Mouse (Mus musculus): ENCODE results near the gene Exoc3l.

The Exoc3l gene

DNA sequence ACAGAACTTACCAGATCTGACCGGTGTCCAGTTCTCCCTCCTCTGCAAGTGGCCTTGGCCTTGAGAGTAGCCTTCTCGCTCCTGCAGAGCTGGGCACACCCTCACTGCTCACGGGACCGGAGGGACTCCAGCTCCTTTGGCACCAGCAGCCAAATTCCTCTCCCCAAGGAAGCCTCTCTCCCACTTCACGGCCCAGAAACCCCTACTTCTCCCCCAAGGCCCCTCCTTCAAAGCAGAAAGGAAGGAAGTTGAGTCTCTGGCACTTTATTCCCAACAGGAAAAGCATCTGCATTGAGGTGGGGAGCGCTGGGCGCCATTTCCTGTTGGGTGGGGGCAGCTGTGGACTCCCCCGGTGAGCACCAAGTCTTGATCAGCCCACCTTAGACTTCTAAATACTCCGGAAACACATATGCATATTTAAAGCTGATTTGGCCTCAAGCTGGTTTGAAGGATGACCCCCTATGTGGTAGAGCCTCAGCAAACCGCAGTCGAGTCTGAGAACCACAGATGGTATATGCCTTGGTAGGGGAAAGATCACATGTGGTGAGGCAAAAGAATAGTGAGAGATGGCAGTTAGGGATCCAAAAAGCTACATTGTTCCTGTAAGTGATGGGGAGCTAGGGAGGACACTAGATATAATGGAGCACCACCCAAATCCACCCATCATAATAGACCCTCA lies at the start of gene Exoc3l:
Gene Exoc3l, minus strand, starts transcription at position 207 of the 679 bp plus-strand sequence.
- no peaks in the 10 kb centered on the region for H3K27me3 ChIP-seq (ENCODE audit: control insufficient read depth, insufficient read depth, low read length, poor library complexity, severe bottlenecking)
- no peak for DNase-seq (ENCODE audit: low read depth, low spot score)
- H3K36me3 ChIP-seq (ENCODE audit: control insufficient read depth, insufficient read depth, low read length, poor library complexity, severe bottlenecking), result no peaks in the 10 kb centered on the region; the same call in none of the 2 replicates

DNA sequence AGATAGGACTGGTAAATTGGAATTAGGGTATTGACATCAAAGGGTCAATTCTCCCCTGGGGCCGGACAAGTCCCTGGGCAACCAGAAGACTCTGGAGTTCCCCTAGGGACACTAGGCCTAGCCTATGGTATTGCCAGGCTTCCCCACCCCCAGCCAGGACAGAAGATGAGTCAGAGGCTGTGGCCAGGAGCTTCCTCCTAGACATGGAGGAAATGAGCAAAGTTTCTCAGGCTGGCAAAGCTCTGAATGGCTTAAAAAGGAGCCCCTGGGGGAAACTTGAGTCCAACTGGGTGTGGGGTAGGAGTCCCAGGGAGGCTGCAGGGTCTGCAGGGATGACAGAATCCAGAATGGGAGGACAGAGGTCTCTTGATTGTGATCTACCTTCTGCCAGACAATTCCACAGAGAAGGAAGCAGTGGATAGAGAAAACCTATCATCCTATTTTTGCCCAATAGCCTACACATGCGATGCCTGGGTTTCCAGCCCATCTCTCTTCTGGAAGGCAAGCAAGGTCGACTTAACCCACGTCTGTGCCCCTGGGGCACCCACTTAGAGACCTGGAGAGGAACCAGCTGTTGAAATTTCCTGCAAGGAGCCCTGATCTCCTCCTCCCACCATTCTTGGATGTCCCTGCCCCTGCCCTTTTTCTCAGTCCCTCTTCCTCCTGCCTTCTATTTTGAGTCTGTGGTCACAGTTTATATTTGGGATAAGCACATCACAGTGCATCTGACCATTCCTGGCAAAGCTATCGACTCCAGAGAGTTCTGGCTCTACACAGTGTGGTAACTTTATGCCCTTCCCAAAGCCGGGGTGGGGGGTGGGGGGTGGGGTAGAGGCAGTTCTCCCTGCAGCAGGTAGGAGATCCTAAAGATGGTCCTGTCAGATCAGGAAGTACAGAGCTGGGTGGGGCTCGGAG lies 49.4 kb upstream of the Exoc3l start:
- no peaks in the 10 kb centered on the region for H3K27me3 ChIP-seq (ENCODE audit: control insufficient read depth, insufficient read depth, low read length, poor library complexity, severe bottlenecking)
- DNase-seq (ENCODE audit: low read depth, low spot score), result no peak

DNA sequence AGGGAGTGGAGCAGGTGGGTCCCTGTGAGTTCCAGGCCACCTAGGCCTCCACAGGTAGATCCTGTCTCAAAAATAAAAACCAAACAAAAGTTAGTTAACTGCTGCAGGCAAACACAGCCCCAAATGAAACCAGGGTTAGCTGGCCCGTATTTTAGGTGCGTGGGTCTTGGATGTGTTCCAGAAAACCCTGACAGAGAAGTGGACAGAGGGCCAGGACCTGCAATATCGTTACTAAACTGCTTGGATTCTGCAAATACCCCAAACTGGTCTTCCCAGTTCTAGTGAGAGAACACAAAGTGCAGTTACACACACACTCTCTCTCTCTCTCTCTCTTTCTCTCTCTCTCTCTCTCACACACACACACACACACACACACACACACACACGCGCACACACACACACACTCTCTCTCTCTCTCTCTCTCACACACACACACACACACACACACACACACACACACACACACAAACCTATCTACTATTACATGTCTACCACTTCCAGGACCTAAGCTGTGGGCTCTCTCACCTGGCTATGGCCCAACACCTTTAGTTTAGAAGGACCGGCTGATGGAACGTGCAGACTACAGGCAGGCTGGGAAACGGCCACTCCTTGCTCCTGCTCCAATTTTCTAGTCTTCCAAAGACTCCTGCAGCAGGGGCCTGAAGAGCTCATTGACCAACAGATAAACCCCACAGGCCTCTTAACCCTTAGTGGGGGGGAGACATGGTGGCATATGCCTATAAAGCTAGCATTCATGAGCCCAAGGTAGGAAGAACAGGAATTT lies 48.1 kb upstream of the Exoc3l start:
- Histone ChIP-seq H3K36me3 (ENCODE audit: control insufficient read depth, insufficient read depth, low read length, poor library complexity, severe bottlenecking) (no peaks in the 10 kb centered on the region), H3K27me3 (ENCODE audit: control insufficient read depth, insufficient read depth, low read length, poor library complexity, severe bottlenecking) (no peaks in the 10 kb centered on the region)
- DNase-seq (ENCODE audit: low read depth, low spot score), result no peak

More for the DNA sequence above, 49.4 kb upstream of the Exoc3l start:
- no peaks in the 10 kb centered on the region for H3K36me3 ChIP-seq (ENCODE audit: control insufficient read depth, insufficient read depth, low read length, poor library complexity, severe bottlenecking)

DNA sequence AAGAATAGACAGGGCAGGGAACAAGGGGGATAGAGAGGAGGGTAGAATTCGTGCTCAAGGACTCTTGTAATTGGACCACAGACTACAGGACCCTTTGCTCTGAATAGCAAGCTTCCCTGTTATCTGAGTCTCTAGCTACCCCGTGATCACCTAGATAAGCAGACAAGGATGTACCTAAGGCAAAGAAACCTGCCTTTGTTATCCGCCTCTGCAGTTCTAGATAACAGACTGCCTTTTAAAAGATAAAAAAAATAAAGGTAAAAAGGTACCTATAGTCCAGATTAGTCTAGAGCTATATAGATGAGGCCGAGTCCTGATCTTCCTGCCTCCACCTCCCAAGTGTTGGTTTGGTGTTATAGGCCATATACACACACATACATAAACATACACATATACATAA lies 46.9 kb upstream of the Exoc3l start:
- H3K36me3 ChIP-seq (ENCODE audit: control insufficient read depth, insufficient read depth, low read length, poor library complexity, severe bottlenecking), result no peaks in the 10 kb centered on the region
- DNase-seq (ENCODE audit: low read depth, low spot score), result no peak
- H3K27me3 ChIP-seq (ENCODE audit: control insufficient read depth, insufficient read depth, low read length, poor library complexity, severe bottlenecking), result no peaks in the 10 kb centered on the region

DNA sequence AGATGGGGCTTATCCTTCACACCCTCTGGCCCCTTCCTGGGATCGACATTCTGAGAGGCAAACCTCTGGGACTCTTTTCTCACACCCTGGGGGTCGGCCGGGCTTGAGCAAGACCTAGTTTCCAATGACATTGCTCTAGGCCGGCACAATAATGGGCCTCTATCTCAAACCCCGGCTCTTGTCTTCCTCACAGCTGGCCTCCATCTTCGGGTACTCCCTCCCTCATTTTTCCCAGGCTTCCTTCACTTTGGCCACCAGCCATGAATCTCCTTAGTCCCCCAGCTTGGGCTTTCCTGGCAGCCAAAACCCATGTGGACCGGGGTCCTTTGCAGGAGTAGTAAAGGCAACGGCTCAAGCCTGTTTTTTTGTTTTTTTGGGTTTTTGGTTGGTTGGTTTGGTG lies 45.5 kb upstream of the Exoc3l start:
- no peaks in the 10 kb centered on the region for H3K27me3 ChIP-seq (ENCODE audit: control insufficient read depth, insufficient read depth, low read length, poor library complexity, severe bottlenecking)
- peaks cover 5% of the 10 kb centered on the region; the same call in 1 of the 2 replicates for H3K36me3 ChIP-seq (ENCODE audit: control insufficient read depth, insufficient read depth, low read length, poor library complexity, severe bottlenecking)
- DNase-seq (ENCODE audit: low read depth, low spot score), result no peak

DNA sequence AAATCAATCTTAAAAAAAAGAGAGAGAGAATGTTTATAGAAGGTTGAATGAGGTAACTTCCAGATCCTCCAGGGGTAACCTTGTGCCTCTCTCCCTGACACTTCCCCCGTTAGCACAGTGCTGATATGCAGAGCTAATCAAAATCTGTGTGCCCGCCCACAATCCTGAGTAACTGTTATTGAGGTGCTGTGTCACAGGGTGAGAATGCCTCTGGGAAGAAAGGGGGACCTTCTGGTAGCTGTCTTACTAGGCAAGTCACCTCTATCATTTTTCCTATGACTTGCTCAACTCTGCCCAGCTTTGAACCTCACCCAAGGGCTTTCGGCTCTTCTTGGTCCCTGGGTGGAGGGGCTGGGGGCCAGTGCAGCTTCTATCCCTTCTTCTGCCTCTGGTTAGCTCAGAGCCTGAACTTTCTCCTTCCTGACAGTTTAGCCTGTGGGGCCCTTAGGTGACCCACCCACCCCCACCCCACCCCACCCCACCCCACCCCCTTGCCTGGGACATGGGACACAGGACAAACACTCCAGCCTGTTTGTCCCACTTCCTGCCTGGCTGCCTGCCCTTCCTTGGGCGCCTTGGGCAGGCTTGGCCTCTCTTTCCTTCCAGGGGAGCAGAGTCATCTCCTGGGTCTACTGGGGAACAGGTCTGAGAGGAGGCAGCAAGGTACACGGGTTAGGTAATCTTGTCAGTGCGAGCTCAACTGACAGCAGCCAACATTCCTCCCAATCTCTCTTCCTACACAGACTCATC lies 44.2 kb upstream of the Exoc3l start:
- no peak for DNase-seq (ENCODE audit: low read depth, low spot score)
- Histone ChIP-seq H3K27me3 (ENCODE audit: control insufficient read depth, insufficient read depth, low read length, poor library complexity, severe bottlenecking) (no peaks in the 10 kb centered on the region), H3K36me3 (ENCODE audit: control insufficient read depth, insufficient read depth, low read length, poor library complexity, severe bottlenecking) (peaks cover 7% of the 10 kb centered on the region; the same call in 1 of the 2 replicates)

DNA sequence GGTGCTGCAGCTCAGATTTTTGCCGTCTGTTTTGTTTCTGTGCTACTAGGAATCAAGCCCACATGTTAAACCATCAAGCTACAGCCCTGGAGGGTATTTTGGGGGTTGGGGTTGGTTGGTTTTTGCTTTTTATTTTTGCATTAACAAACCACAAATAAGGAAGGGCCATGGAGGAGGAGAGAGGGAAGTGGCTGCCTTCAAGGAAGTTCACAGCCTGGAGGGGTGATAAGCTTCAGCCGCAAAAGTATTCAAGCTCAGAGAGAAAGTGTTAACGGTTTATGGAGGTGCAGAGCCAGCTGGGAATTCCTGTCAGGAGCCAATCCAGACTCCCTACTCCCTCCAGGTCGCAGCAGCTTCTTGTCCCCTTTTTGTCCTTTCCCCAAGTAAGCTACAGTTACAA lies 43.1 kb upstream of the Exoc3l start:
- DNase-seq (ENCODE audit: low read depth, low spot score), result no peak
- H3K36me3 ChIP-seq (ENCODE audit: control insufficient read depth, insufficient read depth, low read length, poor library complexity, severe bottlenecking), result peaks cover 9% of the 10 kb centered on the region
- H3K27me3 ChIP-seq (ENCODE audit: control insufficient read depth, insufficient read depth, low read length, poor library complexity, severe bottlenecking), result no peaks in the 10 kb centered on the region

DNA sequence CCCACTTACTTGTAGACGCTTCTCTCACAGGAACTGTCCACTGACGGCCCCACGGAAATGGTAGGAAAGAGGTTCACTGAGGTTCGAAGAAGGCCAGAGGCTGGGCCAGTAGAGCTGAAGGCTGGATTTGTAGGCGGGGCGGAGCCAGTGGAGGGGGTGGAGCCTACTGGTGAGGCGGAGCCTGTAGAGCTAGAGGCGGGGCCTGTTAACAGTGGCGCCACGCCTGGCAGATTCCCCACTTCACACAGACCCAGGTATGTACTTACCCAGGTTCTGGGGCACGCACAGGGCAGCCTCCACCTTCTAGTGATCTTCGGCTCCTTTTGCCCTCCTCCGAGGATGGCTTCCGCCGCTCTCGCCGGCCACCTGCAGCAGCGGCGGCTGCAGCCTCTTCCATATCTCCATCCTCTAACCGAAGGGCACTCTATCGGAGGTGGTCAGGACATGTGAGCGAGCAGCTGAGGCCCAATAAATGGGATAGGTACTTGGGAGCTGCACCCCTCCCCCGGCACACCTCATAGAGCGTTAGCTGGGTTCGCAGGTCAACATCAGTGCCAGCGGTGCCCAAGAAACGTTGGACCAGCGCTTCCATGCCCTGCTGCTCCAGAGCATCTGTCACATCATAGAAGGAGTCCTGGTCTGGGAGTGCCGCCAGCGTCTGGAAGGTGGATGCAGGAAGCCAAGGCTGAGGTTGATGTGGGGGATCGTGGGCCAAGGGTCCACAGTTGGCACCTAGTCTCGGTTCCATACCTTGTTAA lies 40.7 kb upstream of the Exoc3l start:
- DNase-seq (ENCODE audit: low read depth, low spot score), result no peak
- Histone ChIP-seq H3K27me3 (ENCODE audit: control insufficient read depth, insufficient read depth, low read length, poor library complexity, severe bottlenecking) (no peaks in the 10 kb centered on the region), H3K36me3 (ENCODE audit: control insufficient read depth, insufficient read depth, low read length, poor library complexity, severe bottlenecking) (peaks cover 13% of the 10 kb centered on the region)

DNA sequence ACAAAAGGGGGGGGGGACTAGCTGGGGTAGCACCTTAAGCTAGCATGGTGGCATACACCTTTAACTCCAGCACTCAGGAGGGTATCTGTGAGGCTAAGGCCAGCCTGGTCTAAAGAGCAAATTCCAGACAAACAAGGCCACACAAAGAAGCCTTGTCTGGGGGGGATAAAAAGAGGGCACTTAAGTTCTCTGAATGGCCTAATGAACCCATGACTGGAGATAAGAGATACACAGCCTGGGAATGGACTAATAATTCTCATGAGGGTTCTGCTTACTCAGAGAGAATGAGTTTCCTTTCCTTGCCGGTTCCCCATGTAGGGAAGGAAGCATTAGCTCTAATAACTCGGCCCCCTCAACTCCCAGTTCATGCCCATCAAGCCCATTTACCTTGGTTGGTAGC lies 36.6 kb upstream of the Exoc3l start:
- DNase-seq (ENCODE audit: low read depth, low spot score), result no peak
- Histone ChIP-seq H3K36me3 (ENCODE audit: control insufficient read depth, insufficient read depth, low read length, poor library complexity, severe bottlenecking) (peaks cover 18% of the 10 kb centered on the region), H3K27me3 (ENCODE audit: control insufficient read depth, insufficient read depth, low read length, poor library complexity, severe bottlenecking) (no peaks in the 10 kb centered on the region)

DNA sequence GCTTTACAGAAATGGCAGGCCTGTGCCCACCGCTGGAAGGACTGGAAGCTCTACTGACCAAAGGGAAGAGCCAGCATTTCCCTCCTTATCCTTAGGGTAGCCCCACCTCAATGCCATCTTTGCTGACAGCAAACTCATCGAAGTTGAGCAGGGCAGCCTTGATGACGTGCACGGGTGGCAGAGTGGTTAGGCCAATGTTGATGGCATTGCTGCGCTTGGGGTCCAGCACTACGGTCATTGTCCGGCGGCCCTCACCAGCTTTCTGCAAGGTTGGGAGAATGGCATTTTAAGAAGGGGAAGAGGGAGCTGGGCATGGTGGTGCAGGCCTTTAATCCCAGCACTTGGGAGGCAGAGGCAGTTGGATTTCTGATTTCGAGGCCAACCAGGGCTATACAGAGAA lies 36.0 kb upstream of the Exoc3l start:
- DNase-seq (ENCODE audit: low read depth, low spot score), result no peak
- Histone ChIP-seq H3K36me3 (ENCODE audit: control insufficient read depth, insufficient read depth, low read length, poor library complexity, severe bottlenecking) (peaks cover 14% of the 10 kb centered on the region), H3K27me3 (ENCODE audit: control insufficient read depth, insufficient read depth, low read length, poor library complexity, severe bottlenecking) (no peaks in the 10 kb centered on the region)

DNA sequence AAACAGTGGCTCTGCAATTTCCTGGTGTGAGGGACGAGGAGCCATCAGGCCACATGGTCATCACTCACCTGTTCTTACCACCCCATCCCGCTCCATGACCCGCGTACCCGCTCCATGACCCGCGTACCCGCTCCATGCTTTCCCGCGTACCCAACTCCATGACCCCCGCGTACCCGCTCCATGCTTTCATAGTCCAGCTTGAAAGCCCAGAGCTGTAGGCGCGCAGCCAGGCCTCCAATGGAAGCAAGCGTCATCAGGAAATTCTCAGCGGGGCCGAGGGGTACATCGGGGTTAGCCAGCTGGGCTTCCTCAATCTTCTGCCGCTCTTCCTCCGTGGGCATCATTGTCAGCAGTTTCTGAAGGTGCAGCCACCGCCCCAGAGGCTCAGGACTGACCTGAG lies 35.6 kb upstream of the Exoc3l start:
- no peaks in the 10 kb centered on the region for H3K27me3 ChIP-seq (ENCODE audit: control insufficient read depth, insufficient read depth, low read length, poor library complexity, severe bottlenecking)
- peaks cover 14% of the 10 kb centered on the region for H3K36me3 ChIP-seq (ENCODE audit: control insufficient read depth, insufficient read depth, low read length, poor library complexity, severe bottlenecking)

DNA sequence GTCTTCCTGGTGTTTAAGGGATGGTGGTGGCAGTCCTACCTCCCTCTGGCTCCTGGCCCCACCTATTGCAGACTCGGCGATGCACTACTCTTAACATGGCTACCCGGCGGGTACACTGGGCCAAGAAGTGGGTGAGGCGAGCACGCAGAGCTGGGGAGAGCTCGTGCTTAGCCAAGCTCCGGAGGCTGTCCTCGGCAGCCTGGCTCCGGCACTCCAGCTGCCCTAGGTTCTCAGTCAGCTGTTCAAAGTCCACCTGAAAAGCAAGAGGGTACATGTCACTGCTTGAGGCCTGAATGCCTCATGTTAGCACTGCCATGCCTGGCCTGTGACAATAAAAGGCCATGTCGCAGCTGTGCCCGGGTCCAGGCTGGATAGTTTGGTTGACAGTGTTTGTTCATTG lies 34.4 kb upstream of the Exoc3l start:
- no peak for DNase-seq (ENCODE audit: low read depth, low spot score)
- Histone ChIP-seq H3K27me3 (ENCODE audit: control insufficient read depth, insufficient read depth, low read length, poor library complexity, severe bottlenecking) (no peaks in the 10 kb centered on the region), H3K36me3 (ENCODE audit: control insufficient read depth, insufficient read depth, low read length, poor library complexity, severe bottlenecking) (peaks cover 12% of the 10 kb centered on the region)

More for the DNA sequence above, 35.6 kb upstream of the Exoc3l start:
- DNase-seq (ENCODE audit: low read depth, low spot score), result no peak

DNA sequence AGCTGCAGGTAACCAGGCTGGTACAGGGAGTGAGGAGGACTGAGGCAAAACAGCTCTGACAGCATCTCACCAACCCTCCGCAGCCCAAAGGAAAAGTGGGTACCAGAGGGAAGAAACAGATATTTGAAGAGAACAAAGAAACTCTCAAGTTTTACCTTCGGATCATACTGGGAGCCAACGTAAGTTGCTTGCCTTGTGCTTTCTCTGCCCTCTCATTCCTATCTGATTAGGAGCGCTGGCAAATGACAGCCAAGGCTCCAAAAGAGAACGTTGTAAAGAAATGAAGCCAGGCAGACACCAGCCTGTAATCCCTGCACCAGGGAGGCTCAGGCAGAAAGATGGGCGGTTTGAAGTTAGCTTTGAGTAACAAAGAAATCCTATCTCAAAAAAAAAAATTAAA lies 31.1 kb upstream of the Exoc3l start:
- no peak for DNase-seq (ENCODE audit: low read depth, low spot score)
- H3K27me3 ChIP-seq (ENCODE audit: control insufficient read depth, insufficient read depth, low read length, poor library complexity, severe bottlenecking), result no peaks in the 10 kb centered on the region
- H3K36me3 ChIP-seq (ENCODE audit: control insufficient read depth, insufficient read depth, low read length, poor library complexity, severe bottlenecking), result peaks cover 6% of the 10 kb centered on the region
